Mouse (Mus musculus): ENCODE data around the gene Ccdc28b.

DNA sequence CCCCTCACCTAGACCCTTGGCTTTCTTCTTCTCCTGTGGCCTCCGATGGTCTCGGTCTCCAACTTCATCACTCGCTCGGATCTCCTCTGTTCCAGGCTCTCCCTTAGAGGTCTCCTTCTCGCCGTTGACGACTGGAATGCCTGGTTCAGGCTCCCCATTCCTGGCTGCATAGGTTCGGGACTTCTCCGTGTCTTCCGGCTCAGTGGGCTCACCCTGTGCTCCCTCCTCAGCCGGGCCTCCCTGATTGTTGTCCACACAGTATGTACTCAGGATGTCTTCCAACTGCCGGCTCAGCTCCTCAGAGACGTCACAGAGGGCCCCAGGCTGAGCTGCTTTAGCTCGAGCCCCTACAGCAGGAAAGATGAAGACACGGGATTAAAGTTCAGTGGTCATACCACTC, 15.5 kb upstream of the Ccdc28b start:
- TF ChIP-seq CTCF (IDR thresholded peaks at IDR 0.05; ENCODE audit: extremely low read depth, insufficient read depth, low read length) (no peak), POLR2A (IDR thresholded peaks at IDR 0.05; ENCODE audit: extremely low read depth, insufficient read depth, low read length) (no peak)

Measured in cortical plate, adult 2 months (tissue).